Mouse (Mus musculus): ENCODE measurements around the gene Prickle4. TPM values are rescaled to one million over a fixed set of nuclear protein-coding genes. Genes with fewer than 3 reads are reported as not detected.

Prickle4 gene
- polyA plus RNA-seq (2017; shearing (Covaris generic)), result not detected

GRCm38 (mm10) chr17:47694503-47695336, at the start of gene Prickle4:
Gene Prickle4 (minus strand): TSS chr17:47694736.

GRCm38 (mm10) chr17:47736856-47737255, 42.3 kb upstream of the Prickle4 start, which contains the start of gene Tfeb:
Gene Tfeb (plus strand): TSS chr17:47737030.

GRCm38 (mm10) chr17:47726566-47726965, 32.0 kb upstream of the Prickle4 start, which contains the start of gene Pgc:
Gene Pgc (plus strand): TSS chr17:47726842.

GRCm38 (mm10) chr17:47694442-47694502, 264 bp downstream of the Prickle4 start, which contains the start of gene Gm21981:
Gene Gm21981 (minus strand): TSS chr17:47694455.

GRCm38 (mm10) chr17:47688608-47689575, 5.6 kb downstream of the Prickle4 start, which contains the start of gene Frs3:
Gene Frs3 (plus strand): TSS chr17:47689030.

GRCm38 (mm10) chr17:47688344-47688607, 6.3 kb downstream of the Prickle4 start, which contains the start of gene Tomm6:
Gene Tomm6 (minus strand): TSS chr17:47688386.

Other genes with a start within 250 kb of the Prickle4 start
- gene Taf8, start 192.4 kb downstream of the Prickle4 start, polyA plus RNA-seq (2017; shearing (Covaris generic)), result 76.8 TPM
- 288 TPM for gene Ccnd3, start 189.7 kb downstream of the Prickle4 start, polyA plus RNA-seq (2017; shearing (Covaris generic))
- gene Bysl, start 83.2 kb downstream of the Prickle4 start, polyA plus RNA-seq (2017; shearing (Covaris generic)), result 15.7 TPM
- gene Med20, start 83.2 kb downstream of the Prickle4 start, polyA plus RNA-seq (2017; shearing (Covaris generic)), result 42.6 TPM
- 3.2 TPM for gene Gm20517, start 83.1 kb downstream of the Prickle4 start, polyA plus RNA-seq (2017; shearing (Covaris generic))
- 2.6 TPM for gene Usp49, start 64.0 kb downstream of the Prickle4 start, polyA plus RNA-seq (2017; shearing (Covaris generic))
- 199 TPM for gene Tomm6, start 6.3 kb downstream of the Prickle4 start, polyA plus RNA-seq (2017; shearing (Covaris generic))
- gene Frs3, start 5.7 kb downstream of the Prickle4 start, polyA plus RNA-seq (2017; shearing (Covaris generic)), result 2.0 TPM
- gene Gm21981, start 281 bp downstream of the Prickle4 start, polyA plus RNA-seq (2017; shearing (Covaris generic)), result not detected
- not detected for gene Pgc, start 32.1 kb upstream of the Prickle4 start, polyA plus RNA-seq (2017; shearing (Covaris generic))
- gene Tfeb, start 42.3 kb upstream of the Prickle4 start, polyA plus RNA-seq (2017; shearing (Covaris generic)), result 26.9 TPM
- not detected for gene Mdfi, start 140.0 kb upstream of the Prickle4 start, polyA plus RNA-seq (2017; shearing (Covaris generic))
- 17.7 TPM for gene Foxp4, start 229.9 kb upstream of the Prickle4 start, polyA plus RNA-seq (2017; shearing (Covaris generic))

Measured in naive thymus-derived CD4-positive, alpha-beta T cell, adult 5 months (primary cell).